In genomic region chr10:127115068-127115467, GRCm38 (mm10) we compare ENCODE assay signal across 1 mouse cellular context.
TF ChIP-seq lines count a peak whose summit lies in the region.

No protein-coding gene starts in this region.

TF ChIP-seq in CH12.LX, 34 proteins besides CTCF, POLR2A, EP300 and RAD21:
- TF ChIP-seq JUND (conservative IDR thresholded peaks at IDR 0.05; ENCODE audit: low read depth, low read length) (peak; percentile 50; the same call in 1 of the 2 replicates), HCFC1 (IDR thresholded peaks at IDR 0.05; ENCODE audit: low read depth, low read length) (no peak), ZNF384 (IDR thresholded peaks at IDR 0.05; ENCODE audit: low read depth, low read length) (peak; percentile 57; the same call in 1 of the 2 replicates)
